Mouse (Mus musculus) brain, embryonic 14.5 days (tissue): ENCODE results near the gene Nmnat3.

Source experiments
- CTCF ChIP-seq: fragments of 200-500 bp; IDR thresholded peaks from 2 replicates; pipeline ENCODE4 v1.5.1; 2012; ENCODE audit warnings: inconsistent platforms, mild to moderate bottlenecking, moderate library complexity, borderline replicate concordance; ENCODE audit not compliant: insufficient read depth, insufficient read length; ENCODE audit errors: extremely low read depth
- POLR2A ChIP-seq: fragments of 200-500 bp; IDR thresholded peaks from 2 replicates; pipeline ENCODE4 v1.6.1; 2012; ENCODE audit warnings: mild to moderate bottlenecking, inconsistent platforms, borderline replicate concordance; ENCODE audit not compliant: poor library complexity, insufficient read depth, insufficient read length, severe bottlenecking; ENCODE audit errors: extremely low read depth

DNA sequence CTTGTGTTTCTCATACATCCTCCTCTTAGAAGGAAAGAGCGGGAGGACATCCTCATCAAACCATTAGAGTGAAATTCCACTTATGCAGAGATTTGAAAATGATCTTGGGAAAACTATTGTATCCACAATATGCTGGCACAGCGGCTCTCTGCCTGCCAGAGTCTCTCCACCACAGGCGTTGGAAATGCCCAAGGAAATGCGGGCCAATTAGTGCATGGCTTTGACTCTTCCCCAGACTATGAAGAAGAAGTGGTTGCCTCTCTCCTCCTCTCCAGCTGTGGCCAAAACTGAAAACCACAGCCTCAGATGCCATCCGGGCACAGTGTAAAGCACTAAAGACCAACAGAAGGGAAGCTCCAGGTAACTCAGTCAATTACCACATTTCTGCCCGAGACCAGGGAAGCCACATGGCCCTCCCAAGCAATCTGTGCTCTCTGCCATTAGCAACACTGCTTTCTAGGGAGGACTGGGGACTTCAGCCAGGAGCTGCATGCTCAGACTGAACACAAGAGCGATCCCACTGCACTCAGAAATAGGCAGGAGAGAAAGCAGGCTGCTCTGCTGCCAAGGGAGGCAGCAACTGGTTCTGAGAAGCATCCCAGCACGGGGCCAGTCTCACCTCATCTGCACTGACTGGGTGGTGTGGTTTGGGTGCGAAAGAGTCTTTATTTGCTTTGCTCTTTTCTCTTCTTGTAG is 1.5 kb upstream of the Nmnat3 start:
- TF ChIP-seq CTCF (no peak), POLR2A (no peak)
